Mouse (Mus musculus): ENCODE results near the gene Apoc1.

GRCm38 (mm10) chr7:19663940-19664339 is 28.5 kb downstream of the Apoc1 start:
- TF ChIP-seq POLR2A (IDR thresholded peaks at IDR 0.05; ENCODE audit: extremely low read depth, insufficient read depth, low read length) (no peak), CTCF (IDR thresholded peaks at IDR 0.05; ENCODE audit: low read depth, low read length) (no peak)
